Mouse (Mus musculus) cortical plate, adult 2 months (tissue): Measurements from ENCODE around the gene Uggt2.

Source experiments
- CTCF ChIP-seq: fragments of 200-500 bp; IDR thresholded peaks from 2 replicates; pipeline ENCODE4 v1.5.1; 2011; ENCODE audit warnings: mild to moderate bottlenecking, control low read depth, low read length; ENCODE audit not compliant: insufficient read depth; ENCODE audit errors: extremely low read depth
- POLR2A ChIP-seq: fragments of 200-500 bp; IDR thresholded peaks from 2 replicates; pipeline ENCODE4 v1.6.1; 2011; ENCODE audit warnings: mild to moderate bottlenecking, low read length, control low read depth; ENCODE audit not compliant: insufficient read depth; ENCODE audit errors: extremely low read depth

GRCm38 (mm10) chr14:119139381-119139950 is 40.2 kb upstream of the Uggt2 start:
- TF ChIP-seq POLR2A (no peak), CTCF (no peak)
